Mouse (Mus musculus): ENCODE results near the gene Tbc1d2.

DNA sequence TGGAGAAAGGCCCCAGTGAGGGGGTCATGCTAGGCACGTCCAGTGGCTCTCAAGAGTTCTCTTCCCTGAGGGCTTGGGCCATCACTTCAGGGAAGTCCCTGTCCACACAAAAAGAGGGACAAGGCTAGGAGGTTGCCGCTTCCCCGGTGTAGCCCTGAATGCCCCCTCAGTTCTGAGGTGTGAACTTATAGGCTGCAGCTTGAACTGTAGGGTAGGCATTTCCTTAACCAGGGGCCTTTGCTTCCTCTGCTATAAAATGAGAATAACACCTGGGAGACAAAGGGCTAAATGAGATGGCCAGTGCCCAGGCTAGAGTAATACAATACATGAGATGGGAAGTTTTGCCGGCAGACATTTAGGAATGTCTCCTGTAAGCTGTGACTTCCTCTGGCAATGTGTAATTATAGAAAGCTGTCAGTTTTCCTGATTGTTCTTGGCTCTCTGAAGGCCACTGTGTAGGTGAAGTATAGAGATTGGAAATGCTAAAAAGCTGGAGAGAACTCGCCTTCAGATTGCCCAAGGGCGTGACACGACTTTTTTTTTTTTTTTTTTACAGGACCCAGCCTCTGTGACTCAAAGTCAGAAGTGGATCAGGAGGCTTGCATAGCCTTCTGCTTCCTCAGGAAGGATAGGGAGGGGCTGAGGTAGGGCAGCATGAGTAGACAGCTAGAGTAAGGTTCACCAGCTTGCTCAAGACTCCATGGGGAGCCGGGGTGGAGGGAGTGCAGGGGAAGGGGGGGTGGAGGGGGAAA, 6.9 kb downstream of the Tbc1d2 start:
- TF ChIP-seq CTCF (IDR thresholded peaks at IDR 0.05; ENCODE audit: low read depth) (no peak), EP300 (optimal IDR thresholded peaks at IDR 0.05) (no peak)
